Mouse (Mus musculus) WW6 (cell line): ENCODE results near the gene Zhx3.

ENCODE experiments used
- DNase-seq: peaks from one replicate; pipeline ENCODE4 v3.0.0-alpha.2; 2013; ENCODE audit warnings: low read depth, low spot score

Zhx3 gene

GRCm38 (mm10) chr2:160763816-160764215 lies 109.0 kb downstream of the Zhx3 start:
- no peak for DNase-seq

DNA sequence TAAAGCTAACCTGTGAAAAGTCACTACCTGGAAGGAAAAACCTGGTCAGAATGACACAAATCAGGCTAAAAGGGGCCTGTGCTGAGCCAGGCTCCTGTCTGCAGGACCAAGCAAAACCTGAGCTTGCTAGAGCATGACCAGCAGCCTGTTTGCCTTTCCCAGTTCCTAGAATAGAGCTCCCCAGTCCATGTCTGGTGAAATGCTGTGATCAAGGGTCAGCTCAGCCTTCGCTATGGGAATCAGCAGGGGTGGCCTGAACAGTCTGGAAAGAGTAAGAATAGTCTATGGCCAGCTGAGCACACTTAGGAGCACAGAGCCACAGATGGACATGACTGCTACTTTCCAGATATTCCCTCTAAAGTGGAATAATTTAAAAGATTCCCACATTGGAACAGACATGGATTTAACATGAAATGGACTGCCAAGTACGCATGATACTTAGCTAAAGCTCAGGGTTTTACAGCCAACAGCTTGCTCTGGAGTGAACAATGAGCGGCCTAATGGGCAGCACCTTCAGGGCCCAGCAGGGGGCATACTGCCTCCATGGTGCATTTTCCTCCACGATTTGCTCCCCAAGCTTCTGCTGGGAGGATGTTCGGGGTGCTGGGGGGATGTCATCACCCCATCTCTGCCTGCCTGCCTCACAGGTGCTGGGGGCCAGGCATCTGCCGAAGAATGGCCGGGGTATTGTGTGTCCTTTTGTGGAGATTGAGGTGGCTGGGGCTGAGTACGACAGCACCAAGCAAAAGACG lies 112.2 kb downstream of the Zhx3 start:
- DNase-seq = no peak

GRCm38 (mm10) chr2:160756583-160757203 lies 116.1 kb downstream of the Zhx3 start:
- no peak for DNase-seq

DNA sequence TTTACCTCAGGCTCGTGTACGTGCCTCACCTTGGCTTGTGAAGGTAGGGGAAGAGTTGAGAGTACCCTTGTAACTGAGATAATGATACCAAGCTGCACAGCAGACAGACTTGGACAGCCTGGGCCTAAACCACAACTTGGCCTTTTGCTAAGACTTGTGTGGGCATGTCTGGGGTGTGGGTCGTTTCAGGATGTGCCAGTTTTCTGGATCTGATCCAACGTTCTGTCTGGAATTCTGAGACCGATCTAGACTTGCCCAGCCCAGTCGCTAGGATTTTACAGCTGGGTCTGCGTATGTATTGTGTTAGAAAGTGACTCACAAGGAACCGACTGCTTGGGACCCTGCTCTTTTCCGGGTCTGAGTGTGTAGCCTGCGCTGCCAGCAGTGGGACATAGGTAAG lies 125.7 kb downstream of the Zhx3 start:
- no peak for DNase-seq

- DNase-seq = no peak
Observed at GRCm38 (mm10) chr2:160746637-160747036, 126.2 kb downstream of the Zhx3 start.

DNA sequence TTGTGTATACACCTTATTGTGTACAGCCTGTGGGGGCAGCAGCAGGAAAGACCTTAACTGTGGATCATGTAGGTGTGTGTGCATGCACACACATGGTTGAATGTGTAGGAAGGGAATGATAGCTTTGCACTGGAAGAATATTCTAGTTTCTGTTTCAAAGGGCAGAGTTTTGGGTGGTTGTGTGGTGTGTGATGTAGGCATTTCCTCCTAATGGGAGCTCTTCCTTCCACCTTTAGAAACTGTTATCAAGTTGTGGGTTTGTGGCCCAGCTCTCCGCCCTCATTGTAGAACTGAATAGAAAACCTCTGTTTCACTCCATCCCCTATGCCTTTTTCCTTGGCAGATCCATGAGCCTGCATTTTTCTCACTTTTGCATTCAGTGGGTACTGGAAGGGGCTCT lies 127.3 kb downstream of the Zhx3 start:
- no peak for DNase-seq

DNA sequence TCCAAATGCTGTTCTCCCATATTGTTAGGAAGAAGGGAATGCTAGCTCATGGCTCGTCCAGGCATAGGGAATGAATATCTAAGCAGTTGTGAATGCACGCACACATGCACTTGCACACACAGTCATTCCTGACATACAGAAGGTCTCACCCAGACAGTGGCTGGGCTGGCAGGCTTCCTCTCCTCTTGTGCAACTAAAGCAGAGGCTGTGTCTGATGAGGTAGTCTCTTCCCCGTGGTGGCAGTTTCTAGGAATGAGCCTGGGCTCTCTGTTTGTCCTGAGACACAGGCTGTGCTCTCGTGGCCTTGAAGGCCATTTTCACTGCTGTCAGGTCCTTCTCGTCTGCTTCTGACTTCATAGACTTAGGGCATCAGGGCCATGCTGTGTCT lies 128.0 kb downstream of the Zhx3 start:
- DNase-seq = no peak

- no peak for DNase-seq
Observed at GRCm38 (mm10) chr2:160744040-160744822, 128.6 kb downstream of the Zhx3 start.

GRCm38 (mm10) chr2:160742161-160742609 lies 130.6 kb downstream of the Zhx3 start:
- DNase-seq = no peak

DNA sequence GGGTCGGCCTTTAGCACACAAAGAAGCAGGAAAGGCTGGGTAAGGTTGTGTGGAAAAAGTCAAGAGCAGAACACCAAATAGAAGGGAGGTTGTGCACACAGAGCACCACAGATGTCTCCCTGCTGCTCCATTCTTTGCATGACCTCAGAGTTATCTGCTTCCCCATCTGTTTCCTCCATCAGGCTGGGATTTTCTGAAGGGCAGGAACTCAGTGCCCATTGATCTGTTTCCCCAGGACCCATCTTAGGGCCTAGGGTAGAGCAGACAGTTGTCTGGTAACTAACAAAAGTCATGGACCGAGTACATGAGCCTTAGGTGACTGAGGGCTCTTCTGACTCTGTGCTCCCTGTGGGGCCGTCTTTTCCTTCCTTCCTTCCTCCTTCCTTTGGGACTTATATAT lies 131.2 kb downstream of the Zhx3 start:
- no peak for DNase-seq

DNA sequence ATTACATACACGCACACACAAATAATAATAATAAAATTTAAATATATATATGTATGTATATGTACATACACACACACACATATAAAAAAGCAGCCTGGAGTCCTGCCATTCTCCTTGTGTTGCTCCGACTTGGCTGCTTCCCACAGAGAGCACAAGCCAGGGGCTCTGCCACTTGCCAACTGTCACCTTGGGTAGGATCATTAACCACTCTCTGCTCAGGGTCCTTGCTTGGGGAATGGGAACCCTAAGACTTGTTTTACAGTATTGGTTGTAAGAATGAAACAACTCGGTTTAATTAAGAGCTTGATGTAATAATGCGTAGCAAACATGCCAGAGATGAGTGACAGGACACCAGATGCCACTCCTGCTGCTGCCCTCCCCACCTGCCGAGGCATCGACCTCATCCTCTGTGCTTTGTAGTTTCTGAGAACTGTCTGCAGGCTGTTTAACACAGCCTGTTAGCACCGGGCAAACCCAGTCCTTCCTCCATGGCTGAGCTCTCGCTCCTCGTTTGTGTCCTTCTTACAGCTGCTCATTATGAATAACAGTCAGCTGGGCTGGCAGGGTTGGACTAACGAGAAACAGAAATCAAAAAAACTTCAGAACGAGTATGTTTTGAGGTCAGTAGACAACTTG lies 132.2 kb downstream of the Zhx3 start:
- no peak for DNase-seq

DNA sequence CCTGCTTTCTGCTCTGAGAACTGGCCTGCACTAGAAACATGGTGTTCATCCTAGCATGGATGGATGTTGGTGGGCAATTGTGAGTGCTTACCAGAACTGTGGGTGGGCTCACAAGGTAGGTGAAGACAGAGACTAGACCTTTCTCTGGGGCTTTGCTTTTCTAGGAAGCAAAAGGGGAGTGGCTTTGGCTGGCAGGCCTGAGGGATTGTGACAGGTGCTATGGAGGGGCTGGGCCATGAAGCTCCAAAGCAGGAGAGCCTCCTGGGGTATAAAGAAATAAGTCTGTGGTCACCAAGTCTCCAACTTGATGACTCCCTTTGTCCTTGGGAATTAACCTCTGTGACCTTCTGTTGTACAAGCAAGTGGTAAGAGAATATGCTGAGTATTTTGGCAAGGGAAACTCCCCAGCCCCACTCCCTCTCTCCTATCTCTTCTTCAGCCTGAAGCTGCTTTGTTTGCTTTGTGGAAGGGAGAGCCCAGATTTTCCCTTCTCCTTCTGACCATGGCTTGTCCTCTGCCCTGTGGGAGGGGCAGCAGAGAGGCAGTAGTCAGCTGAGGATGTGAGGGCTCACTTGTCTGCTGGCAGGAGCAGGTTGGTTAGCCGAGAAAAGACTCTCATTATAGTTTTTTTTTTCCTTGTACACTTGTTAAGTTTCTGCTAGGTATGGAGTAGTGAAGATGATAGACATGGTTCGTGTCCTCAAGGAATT lies 133.0 kb downstream of the Zhx3 start:
- no peak for DNase-seq

DNA sequence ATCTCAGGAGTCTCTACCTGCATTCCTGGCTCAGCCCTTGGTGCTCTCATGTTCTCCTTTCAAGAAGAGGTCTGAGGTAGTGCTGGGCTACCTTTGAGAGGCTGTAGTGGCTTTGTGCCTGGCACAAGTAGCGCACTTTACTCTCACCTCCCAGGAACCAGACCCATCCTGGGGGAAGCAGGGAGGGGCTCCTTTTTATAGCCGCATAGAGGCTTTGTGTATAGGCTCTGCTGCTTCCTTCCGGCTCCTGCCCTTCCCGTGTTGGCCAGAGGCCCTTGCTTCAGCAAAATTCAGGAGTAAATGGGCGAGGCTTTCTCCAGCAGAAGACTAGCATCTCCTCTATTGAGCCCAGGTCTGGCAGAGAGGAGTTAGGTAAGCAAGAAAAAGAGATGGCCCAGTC lies 134.4 kb downstream of the Zhx3 start:
- no peak for DNase-seq

DNA sequence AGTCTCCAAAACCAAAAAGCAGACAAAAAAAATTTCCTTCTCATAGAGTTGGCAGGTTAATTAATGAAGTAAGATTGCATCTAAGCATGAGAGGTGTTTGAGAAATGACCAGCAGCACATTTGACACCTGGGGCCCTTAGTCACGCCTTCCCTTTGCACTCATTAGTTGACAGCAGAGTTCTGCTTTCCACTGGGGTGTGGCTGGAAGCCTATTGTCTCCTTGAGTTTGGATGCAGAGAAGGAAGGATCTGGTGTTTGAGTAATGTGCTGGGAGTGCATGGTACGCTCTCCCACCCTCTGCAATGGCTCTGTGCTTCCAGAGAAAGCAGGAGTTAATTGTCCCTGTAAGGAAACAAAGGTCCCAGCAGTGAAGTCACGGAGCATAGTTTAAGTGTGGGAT lies 136.3 kb downstream of the Zhx3 start:
- no peak for DNase-seq

- no peak for DNase-seq
Observed at GRCm38 (mm10) chr2:160735706-160736310, 137.0 kb downstream of the Zhx3 start.

DNA sequence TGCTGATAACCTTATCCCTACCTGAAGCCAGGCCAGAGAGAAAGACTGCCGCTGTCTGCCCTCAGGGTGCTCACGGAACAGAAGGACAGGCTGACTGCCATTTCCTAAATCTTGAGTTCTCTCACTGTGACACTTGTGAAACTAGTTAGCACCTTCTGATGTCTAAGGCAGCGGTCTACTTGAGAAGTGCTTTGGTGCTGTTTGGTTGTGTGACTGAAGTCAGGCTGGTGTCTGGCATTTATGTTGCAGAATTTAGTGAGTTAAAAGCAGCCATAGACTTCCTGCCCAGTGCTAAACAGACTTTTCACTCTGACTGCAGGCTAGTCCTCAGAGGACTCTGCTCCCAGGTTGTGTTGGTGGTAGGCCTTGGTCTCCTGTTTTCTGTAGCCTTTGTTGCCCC lies 138.5 kb downstream of the Zhx3 start:
- no peak for DNase-seq

DNA sequence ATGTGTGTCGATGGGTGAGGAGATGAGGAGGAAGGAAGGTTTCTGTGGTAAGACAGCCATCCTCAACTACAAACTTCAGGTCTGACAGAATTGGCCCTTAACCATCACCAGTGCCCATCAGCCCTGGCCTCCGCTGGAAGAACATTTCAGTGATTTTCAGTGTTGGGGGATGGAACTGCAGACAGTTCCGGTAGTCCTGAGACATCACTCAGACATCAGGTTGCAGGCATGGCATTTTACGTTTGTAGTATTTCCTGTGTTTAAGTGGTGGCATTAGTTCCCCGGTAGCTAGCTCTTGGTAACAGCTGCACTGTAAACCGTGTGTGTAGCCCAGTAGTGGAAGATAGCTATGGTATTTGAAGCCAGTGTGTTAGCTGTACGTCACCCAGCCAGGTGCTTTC lies 139.7 kb downstream of the Zhx3 start:
- DNase-seq = no peak

- DNase-seq = no peak
Observed at GRCm38 (mm10) chr2:160732420-160732995, 140.3 kb downstream of the Zhx3 start.

DNA sequence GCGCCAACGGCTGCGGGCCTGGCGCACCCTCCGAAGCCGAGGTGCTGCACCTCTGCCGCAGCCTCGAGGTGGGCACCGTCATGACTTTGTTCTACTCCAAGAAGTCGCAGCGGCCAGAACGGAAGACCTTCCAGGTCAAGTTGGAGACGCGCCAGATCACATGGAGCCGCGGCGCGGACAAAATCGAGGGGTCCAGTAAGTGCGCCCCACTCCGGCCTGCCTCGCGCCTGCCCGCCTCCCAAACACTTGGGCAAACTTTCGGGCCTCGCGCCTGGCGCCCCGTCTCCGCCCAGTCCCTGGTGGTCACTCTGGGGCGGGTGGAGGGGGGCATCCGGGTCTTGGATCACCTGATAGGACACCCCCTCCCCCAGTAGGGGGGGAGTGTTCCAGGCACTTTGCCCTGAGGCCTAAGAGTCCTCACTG lies 140.9 kb downstream of the Zhx3 start:
- DNase-seq = no peak

DNA sequence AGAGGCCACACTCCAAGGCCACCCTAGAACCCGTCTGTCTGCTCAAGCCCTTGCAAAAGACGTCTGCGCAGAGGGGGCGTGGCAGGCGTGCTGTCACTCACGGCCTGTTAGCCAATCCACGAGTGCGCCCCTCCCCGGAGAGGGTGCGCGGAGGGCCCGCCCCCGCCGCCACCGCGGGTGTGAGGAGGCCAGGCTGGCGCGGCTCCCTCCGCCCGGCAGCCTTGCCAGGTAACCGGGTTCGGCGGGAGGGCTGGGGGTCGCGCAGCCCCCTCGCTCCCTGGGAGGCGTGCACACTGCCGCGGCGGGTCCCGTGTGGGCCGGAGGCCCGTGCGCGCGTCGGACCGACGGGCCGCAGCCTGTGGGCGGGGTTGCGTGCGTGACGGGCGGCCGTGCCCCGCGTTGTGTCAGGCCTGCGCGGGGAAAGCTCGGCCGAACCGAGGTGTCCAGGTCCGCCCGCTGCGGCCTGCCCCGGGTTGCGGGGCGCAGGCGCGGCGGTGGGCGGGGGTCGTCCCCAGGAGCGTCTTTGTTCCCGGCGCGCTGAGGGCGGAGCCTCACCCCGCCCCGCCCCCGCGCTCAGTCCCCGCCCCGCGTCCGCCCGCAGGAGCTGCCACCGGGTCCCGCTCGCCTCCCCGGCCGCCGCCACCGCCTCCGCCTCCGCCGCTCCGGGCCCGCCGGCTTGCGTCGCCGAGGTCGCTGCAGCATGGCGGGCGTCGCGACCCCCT lies 141.5 kb downstream of the Zhx3 start, which contains the start of gene Plcg1:
Plcg1 (plus strand) TSS at position 184 of the 722 bp plus-strand sequence.
- peak; percentile 67 for DNase-seq
